Mouse (Mus musculus) kidney, embryonic 16.5 days (tissue): ENCODE measurements around the gene Treml2. TPM values are rescaled to one million over a fixed set of nuclear protein-coding genes. Genes with fewer than 3 reads are reported as not detected.

ENCODE experiments used
- ATAC-seq: fragments of 200-750 bp; cut with Nextera tagmentation; 2 replicates; pipeline ENCODE4 v1.8.0; 2017; ENCODE audit warnings: moderate TSS enrichment; ENCODE audit not compliant: low FRiP score, low TSS enrichment
- H3K27ac ChIP-seq: fragments of 300-500 bp; sonication (generic); 2 replicates; pipeline ENCODE4 v1.5.1; 2014; ENCODE audit warnings: low read length
- H3K27me3 ChIP-seq: fragments of 300-500 bp; sonication (generic); 2 replicates; pipeline ENCODE4 v1.6.1; 2014; ENCODE audit warnings: low read length, control low read depth, mixed read lengths; ENCODE audit not compliant: insufficient read depth
- H3K36me3 ChIP-seq: fragments of 300-500 bp; sonication (generic); 2 replicates; pipeline ENCODE4 v1.6.1; 2014; ENCODE audit warnings: low read length, control low read depth, mixed read lengths; ENCODE audit not compliant: insufficient read depth
- H3K4me1 ChIP-seq: fragments of 300-500 bp; sonication (generic); 2 replicates; pipeline ENCODE4 v1.6.1; 2014; ENCODE audit warnings: low read length, control low read depth, mixed read lengths; ENCODE audit not compliant: insufficient read depth
- H3K4me2 ChIP-seq: fragments of 300-500 bp; sonication (generic); replicated peaks from 2 replicates; pipeline ENCODE4 v1.6.1; 2014; ENCODE audit warnings: low read depth, low read length
- H3K4me3 ChIP-seq: fragments of 300-500 bp; sonication (generic); 2 replicates; pipeline ENCODE4 v1.5.1; 2014; ENCODE audit warnings: mild to moderate bottlenecking, low read length
- H3K9ac ChIP-seq: fragments of 300-500 bp; sonication (generic); replicated peaks from 2 replicates; pipeline ENCODE4 v1.6.1; 2014; ENCODE audit warnings: low read length
- H3K9me3 ChIP-seq: fragments of 300-500 bp; sonication (generic); 2 replicates; pipeline ENCODE4 v1.6.1; 2016; ENCODE audit warnings: low read length, control low read depth
- WGBS: fragments of 180-500 bp; shearing (Covaris S2); extraction: QIAGEN DNeasy Blood & Tissue Kit; methylation state at CpG from one replicate; pipeline ENCODE4 v1.1.7; 2014; 5-methylcytosine and 5-hydroxymethylcytosine counted together
- polyA plus RNA-seq: library from polyadenylated mRNA; unstranded; fragments of >200 nt; fragmentation: Nextera tagmentation; extraction: Ambion mirVana; gene quantifications from 2 replicates; pipeline ENCODE4 v1.2.1, GENCODE M21; 2015

Treml2 gene
- polyA plus RNA-seq, 1 experiment from 2014 or later, result 0.09 TPM

- no peaks in the 10 kb centered on the region for H3K36me3 ChIP-seq
Observed at GRCm38 (mm10) chr17:48359616-48360015, 60.3 kb downstream of the Treml2 start, which contains the start of gene Treml1. Gene Treml1, plus strand, starts transcription at chr17:48359916.

GRCm38 (mm10) chr17:48360462-48360861 is 61.2 kb downstream of the Treml2 start:
- no peaks in the 10 kb centered on the region for H3K27me3 ChIP-seq
- no peaks in the 10 kb centered on the region for H3K4me1 ChIP-seq
- H3K4me2 ChIP-seq, result no peak overlapping the region
- H3K9ac ChIP-seq, result no peak overlapping the region
- H3K4me3 ChIP-seq, result no peak overlapping the region
- H3K27ac ChIP-seq, result no peak overlapping the region
- ATAC-seq, result no peak
- no peaks in the 10 kb centered on the region for H3K9me3 ChIP-seq
- no peaks in the 10 kb centered on the region for H3K36me3 ChIP-seq
- WGBS, result 72% methylated on average over 4 of the region's 4 CpGs

More at GRCm38 (mm10) chr17:48359616-48360015, 60.3 kb downstream of the Treml2 start, which contains the start of gene Treml1:
- Histone ChIP-seq H3K4me3 (no peak within 1 kb of the TSS), H3K27me3 (no peaks in the 10 kb centered on the region), H3K27ac (no peak within 1 kb of the TSS), H3K4me2 (no peak within 1 kb of the TSS), H3K9me3 (no peaks in the 10 kb centered on the region), H3K4me1 (no peaks in the 10 kb centered on the region), H3K9ac (no peak within 1 kb of the TSS)
- ATAC-seq, result no peak
- 67% methylated on average over 7 of the region's 7 CpGs for WGBS

Other genes with a start within 250 kb of the Treml2 start
- gene 1700067P10Rik, start 210.2 kb upstream of the Treml2 start, polyA plus RNA-seq, result not detected in 2 replicates
- gene 9830107B12Rik, start 153.2 kb upstream of the Treml2 start, polyA plus RNA-seq, result not detected in 2 replicates
- gene A530064D06Rik, start 132.2 kb upstream of the Treml2 start, polyA plus RNA-seq, result 0.15 TPM in 1 of 2 replicates, not detected in the other
- gene Trem1, start 66.7 kb upstream of the Treml2 start, polyA plus RNA-seq, result 0.14 TPM in 1 of 2 replicates, not detected in the other
- 0.21 TPM in 1 of 2 replicates, not detected in the other for gene Trem3, start 51.7 kb upstream of the Treml2 start, polyA plus RNA-seq
- 0.41 and 0.46 TPM in 2 replicates for gene Treml4, start 35.2 kb upstream of the Treml2 start, polyA plus RNA-seq
- 0.17 and 0.25 TPM in 2 replicates for gene B430306N03Rik, start 16.6 kb downstream of the Treml2 start, polyA plus RNA-seq
- 1.8 and 2.4 TPM in 2 replicates for gene Trem2, start 46.9 kb downstream of the Treml2 start, polyA plus RNA-seq
- 0.59 and 0.66 TPM in 2 replicates for gene Treml1, start 60.4 kb downstream of the Treml2 start, polyA plus RNA-seq
- gene Nfya, start 110.4 kb downstream of the Treml2 start, polyA plus RNA-seq, result 16.6 and 18.9 TPM in 2 replicates
- gene Oard1, start 110.5 kb downstream of the Treml2 start, polyA plus RNA-seq, result 70.2 and 77.9 TPM in 2 replicates
- 2.6 and 2.7 TPM in 2 replicates for gene Apobec2, start 133.4 kb downstream of the Treml2 start, polyA plus RNA-seq
- 1.7 and 2.0 TPM in 2 replicates for gene Tspo2, start 152.0 kb downstream of the Treml2 start, polyA plus RNA-seq
- 8.3 and 8.8 TPM in 2 replicates for gene Unc5cl, start 155.4 kb downstream of the Treml2 start, polyA plus RNA-seq